Mouse (Mus musculus): ENCODE data around the gene Slc37a1. TPM values are rescaled to one million over a fixed set of nuclear protein-coding genes. Genes with fewer than 3 reads are reported as not detected.

The Slc37a1 gene
- polyA plus RNA-seq, 1 experiment from 2014 or later, result 2.4 TPM

DNA sequence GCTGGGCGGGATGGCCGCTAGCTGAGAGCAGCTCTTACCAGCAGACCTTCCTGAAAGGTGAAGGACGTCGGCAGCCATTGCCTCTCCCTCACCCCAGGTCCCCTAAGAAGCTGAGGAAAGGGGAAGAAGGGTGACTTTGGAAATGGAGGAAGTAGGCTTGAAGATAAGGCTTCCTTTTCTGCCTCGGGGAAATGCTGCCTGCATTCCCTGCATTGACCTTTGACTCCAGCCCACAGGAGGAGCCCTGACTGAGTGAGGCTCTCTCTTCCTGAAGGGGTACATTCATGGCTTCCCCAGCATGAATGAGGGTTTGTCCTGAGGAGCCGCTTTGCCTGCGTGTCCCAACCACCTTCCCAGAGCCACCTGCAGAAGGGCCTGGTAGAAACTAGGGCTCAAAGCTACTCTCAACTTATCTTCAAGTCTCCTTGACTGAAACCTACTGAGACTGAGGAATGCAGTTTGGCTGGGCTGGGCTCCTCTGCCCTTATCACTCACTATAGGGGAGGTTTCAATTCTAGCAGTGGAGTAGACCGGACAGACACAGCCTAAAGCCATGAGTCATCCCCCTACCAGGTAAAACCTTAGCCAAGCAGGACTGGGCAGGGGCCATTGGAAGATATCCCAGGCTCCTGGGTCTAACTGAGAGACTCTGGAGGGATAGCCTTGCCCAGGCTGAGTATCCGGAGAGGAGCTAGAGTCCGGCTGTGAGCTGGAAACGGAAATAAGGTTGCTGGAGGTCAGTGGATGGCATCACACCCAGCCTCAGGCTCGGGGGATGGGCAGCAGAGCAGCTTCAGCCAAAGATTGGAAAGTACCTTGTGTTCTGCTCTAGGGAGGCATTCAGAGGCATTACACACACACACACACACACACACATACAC, 18.5 kb downstream of the Slc37a1 start:
- ATAC-seq (ENCODE audit: low read depth), result peak; percentile 54
- Histone ChIP-seq H3K4me2 (ENCODE audit: low read depth, low read length) (peak overlapping the region; percentile 28), H3K9ac (ENCODE audit: low read depth, low read length) (no peak overlapping the region), H3K9me3 (replicated peaks; ENCODE audit: control insufficient read depth, low read length) (no peaks in the 10 kb centered on the region), H3K36me3 (ENCODE audit: control insufficient read depth, insufficient read depth) (no peaks in the 10 kb centered on the region), H3K27ac (ENCODE audit: low read length) (peak overlapping the region; percentile 21), H3K4me1 (ENCODE audit: control insufficient read depth, low read depth, low read length) (peaks cover 22% of the 10 kb centered on the region), H3K27me3 (ENCODE audit: control insufficient read depth, insufficient read depth, low read depth, low read length) (no peaks in the 10 kb centered on the region), H3K4me3 (ENCODE audit: low read depth, low read length) (no peak overlapping the region)
- WGBS (ENCODE audit: insufficient replicate concordance), result 28% methylated on average over 12 of the region's 12 CpGs

DNA sequence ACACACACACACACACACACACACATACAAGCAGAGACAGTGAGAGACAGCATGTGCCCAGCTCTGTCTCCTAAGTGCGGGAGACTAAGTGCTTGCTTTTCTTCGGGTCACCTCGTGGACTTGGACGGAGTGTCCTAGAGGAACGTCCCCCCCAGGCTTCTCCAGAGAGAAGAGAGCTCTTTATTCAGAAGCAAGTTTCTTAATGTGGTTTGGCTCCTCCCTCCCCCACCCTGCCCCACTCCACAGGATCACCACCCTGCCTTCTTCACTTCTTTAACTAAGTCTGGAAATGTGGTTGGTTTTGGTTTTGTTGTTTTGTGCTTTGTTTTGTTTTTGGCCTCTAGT, 19.2 kb downstream of the Slc37a1 start:
- Histone ChIP-seq H3K9me3 (replicated peaks; ENCODE audit: control insufficient read depth, low read length) (no peaks in the 10 kb centered on the region), H3K27ac (ENCODE audit: low read length) (no peak overlapping the region), H3K36me3 (ENCODE audit: control insufficient read depth, insufficient read depth) (no peaks in the 10 kb centered on the region), H3K4me3 (ENCODE audit: low read depth, low read length) (no peak overlapping the region), H3K4me1 (ENCODE audit: control insufficient read depth, low read depth, low read length) (peaks cover 22% of the 10 kb centered on the region), H3K4me2 (ENCODE audit: low read depth, low read length) (no peak overlapping the region), H3K27me3 (ENCODE audit: control insufficient read depth, insufficient read depth, low read depth, low read length) (no peaks in the 10 kb centered on the region), H3K9ac (ENCODE audit: low read depth, low read length) (no peak overlapping the region)
- ATAC-seq (ENCODE audit: low read depth), result no peak
- 43% methylated on average over 5 of the region's 5 CpGs for WGBS (ENCODE audit: insufficient replicate concordance)

DNA sequence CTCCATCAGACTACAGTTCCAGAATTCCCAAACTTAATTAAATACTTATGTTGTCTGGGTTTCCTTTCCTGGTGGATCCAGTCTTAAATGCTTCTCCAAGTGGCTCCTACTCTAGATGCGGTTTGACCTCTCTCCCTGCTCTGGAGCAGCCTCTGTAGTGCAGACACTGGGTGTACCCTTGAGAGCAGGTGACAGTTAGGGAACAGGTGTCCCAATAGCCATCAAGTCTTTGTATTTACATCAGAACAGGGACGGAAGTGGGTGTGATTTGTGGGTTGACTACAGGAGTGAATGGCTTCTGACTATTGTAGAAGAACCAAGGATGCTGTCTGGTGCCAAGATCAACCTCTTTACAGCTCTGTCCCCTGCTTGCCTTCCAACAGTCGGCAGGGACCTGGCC, 21.2 kb downstream of the Slc37a1 start:
- no peak overlapping the region for H3K4me2 ChIP-seq (ENCODE audit: low read depth, low read length)
- H3K9ac ChIP-seq (ENCODE audit: low read depth, low read length), result no peak overlapping the region
- no peak for ATAC-seq (ENCODE audit: low read depth)
- no peak overlapping the region for H3K4me3 ChIP-seq (ENCODE audit: low read depth, low read length)
- H3K36me3 ChIP-seq (ENCODE audit: control insufficient read depth, insufficient read depth), result no peaks in the 10 kb centered on the region
- 72% methylated on average over 3 of the region's 3 CpGs for WGBS (ENCODE audit: insufficient replicate concordance)
- no peaks in the 10 kb centered on the region for H3K27me3 ChIP-seq (ENCODE audit: control insufficient read depth, insufficient read depth, low read depth, low read length)
- H3K4me1 ChIP-seq (ENCODE audit: control insufficient read depth, low read depth, low read length), result peaks cover 22% of the 10 kb centered on the region
- H3K9me3 ChIP-seq (replicated peaks; ENCODE audit: control insufficient read depth, low read length), result no peaks in the 10 kb centered on the region
- no peak overlapping the region for H3K27ac ChIP-seq (ENCODE audit: low read length)

GRCm38 (mm10) chr17:31308291-31308816, 21.8 kb downstream of the Slc37a1 start:
- H3K4me1 ChIP-seq (ENCODE audit: control insufficient read depth, low read depth, low read length), result peaks cover 22% of the 10 kb centered on the region
- H3K27ac ChIP-seq (ENCODE audit: low read length), result no peak overlapping the region
- no peak for ATAC-seq (ENCODE audit: low read depth)
- no peak overlapping the region for H3K4me2 ChIP-seq (ENCODE audit: low read depth, low read length)
- 76% methylated on average over 7 of the region's 7 CpGs for WGBS (ENCODE audit: insufficient replicate concordance)
- H3K9me3 ChIP-seq (replicated peaks; ENCODE audit: control insufficient read depth, low read length), result no peaks in the 10 kb centered on the region
- no peak overlapping the region for H3K9ac ChIP-seq (ENCODE audit: low read depth, low read length)
- H3K27me3 ChIP-seq (ENCODE audit: control insufficient read depth, insufficient read depth, low read depth, low read length), result no peaks in the 10 kb centered on the region
- no peak overlapping the region for H3K4me3 ChIP-seq (ENCODE audit: low read depth, low read length)
- no peaks in the 10 kb centered on the region for H3K36me3 ChIP-seq (ENCODE audit: control insufficient read depth, insufficient read depth)

GRCm38 (mm10) chr17:31309281-31309793, 22.7 kb downstream of the Slc37a1 start:
- Histone ChIP-seq H3K9ac (ENCODE audit: low read depth, low read length) (no peak overlapping the region), H3K4me2 (ENCODE audit: low read depth, low read length) (no peak overlapping the region), H3K9me3 (replicated peaks; ENCODE audit: control insufficient read depth, low read length) (no peaks in the 10 kb centered on the region), H3K36me3 (ENCODE audit: control insufficient read depth, insufficient read depth) (no peaks in the 10 kb centered on the region), H3K4me3 (ENCODE audit: low read depth, low read length) (no peak overlapping the region), H3K4me1 (ENCODE audit: control insufficient read depth, low read depth, low read length) (peaks cover 22% of the 10 kb centered on the region), H3K27me3 (ENCODE audit: control insufficient read depth, insufficient read depth, low read depth, low read length) (no peaks in the 10 kb centered on the region), H3K27ac (ENCODE audit: low read length) (no peak overlapping the region)
- no peak for ATAC-seq (ENCODE audit: low read depth)
- 66% methylated on average over 6 of the region's 6 CpGs for WGBS (ENCODE audit: insufficient replicate concordance)

- Histone ChIP-seq H3K4me3 (ENCODE audit: low read depth, low read length) (no peak overlapping the region), H3K27me3 (ENCODE audit: control insufficient read depth, insufficient read depth, low read depth, low read length) (no peaks in the 10 kb centered on the region), H3K9ac (ENCODE audit: low read depth, low read length) (no peak overlapping the region), H3K36me3 (ENCODE audit: control insufficient read depth, insufficient read depth) (no peaks in the 10 kb centered on the region), H3K4me1 (ENCODE audit: control insufficient read depth, low read depth, low read length) (peaks cover 7% of the 10 kb centered on the region), H3K4me2 (ENCODE audit: low read depth, low read length) (no peak overlapping the region), H3K9me3 (replicated peaks; ENCODE audit: control insufficient read depth, low read length) (no peaks in the 10 kb centered on the region), H3K27ac (ENCODE audit: low read length) (no peak overlapping the region)
- ATAC-seq (ENCODE audit: low read depth), result no peak
- 72% methylated on average over 9 of the region's 9 CpGs for WGBS (ENCODE audit: insufficient replicate concordance)
These were observed 24.5 kb downstream of the Slc37a1 start for GRCm38 (mm10) chr17:31311047-31311446.

DNA sequence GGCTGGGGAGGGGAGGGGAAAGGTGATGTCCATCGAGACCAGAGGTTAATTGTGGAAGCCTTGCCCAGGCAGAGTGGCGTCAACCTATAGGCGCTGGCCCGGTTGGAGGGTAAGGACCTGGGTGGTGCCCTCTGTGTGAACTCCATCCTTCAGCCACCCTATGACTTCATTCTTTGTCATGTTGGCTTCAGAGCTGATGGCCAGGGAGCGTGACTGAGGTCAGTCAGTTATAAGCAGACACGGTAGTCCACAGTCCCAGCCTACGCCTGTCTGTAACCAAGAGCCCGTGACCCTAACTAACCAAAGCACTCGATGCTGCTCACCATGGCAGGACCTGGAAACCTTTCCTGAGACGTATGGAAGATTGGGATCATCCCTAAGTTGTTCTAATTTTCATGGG, 26.1 kb downstream of the Slc37a1 start:
- no peak overlapping the region for H3K9ac ChIP-seq (ENCODE audit: low read depth, low read length)
- no peaks in the 10 kb centered on the region for H3K4me1 ChIP-seq (ENCODE audit: control insufficient read depth, low read depth, low read length)
- no peak for ATAC-seq (ENCODE audit: low read depth)
- no peaks in the 10 kb centered on the region for H3K36me3 ChIP-seq (ENCODE audit: control insufficient read depth, insufficient read depth)
- no peaks in the 10 kb centered on the region for H3K9me3 ChIP-seq (replicated peaks; ENCODE audit: control insufficient read depth, low read length)
- H3K4me3 ChIP-seq (ENCODE audit: low read depth, low read length), result no peak overlapping the region
- no peak overlapping the region for H3K4me2 ChIP-seq (ENCODE audit: low read depth, low read length)
- no peak overlapping the region for H3K27ac ChIP-seq (ENCODE audit: low read length)
- 79% methylated on average over 10 of the region's 10 CpGs for WGBS (ENCODE audit: insufficient replicate concordance)
- H3K27me3 ChIP-seq (ENCODE audit: control insufficient read depth, insufficient read depth, low read depth, low read length), result no peaks in the 10 kb centered on the region

GRCm38 (mm10) chr17:31315046-31315792, 28.6 kb downstream of the Slc37a1 start:
- no peak overlapping the region for H3K9ac ChIP-seq (ENCODE audit: low read depth, low read length)
- H3K4me1 ChIP-seq (ENCODE audit: control insufficient read depth, low read depth, low read length), result no peaks in the 10 kb centered on the region; the same call in none of the 2 replicates
- H3K9me3 ChIP-seq (replicated peaks; ENCODE audit: control insufficient read depth, low read length), result no peaks in the 10 kb centered on the region
- H3K36me3 ChIP-seq (ENCODE audit: control insufficient read depth, insufficient read depth), result no peaks in the 10 kb centered on the region
- H3K27me3 ChIP-seq (ENCODE audit: control insufficient read depth, insufficient read depth, low read depth, low read length), result no peaks in the 10 kb centered on the region
- H3K27ac ChIP-seq (ENCODE audit: low read length), result no peak overlapping the region
- no peak overlapping the region for H3K4me3 ChIP-seq (ENCODE audit: low read depth, low read length)
- no peak for ATAC-seq (ENCODE audit: low read depth)
- WGBS (ENCODE audit: insufficient replicate concordance), result 57% methylated on average over 13 of the region's 13 CpGs
- H3K4me2 ChIP-seq (ENCODE audit: low read depth, low read length), result no peak overlapping the region

DNA sequence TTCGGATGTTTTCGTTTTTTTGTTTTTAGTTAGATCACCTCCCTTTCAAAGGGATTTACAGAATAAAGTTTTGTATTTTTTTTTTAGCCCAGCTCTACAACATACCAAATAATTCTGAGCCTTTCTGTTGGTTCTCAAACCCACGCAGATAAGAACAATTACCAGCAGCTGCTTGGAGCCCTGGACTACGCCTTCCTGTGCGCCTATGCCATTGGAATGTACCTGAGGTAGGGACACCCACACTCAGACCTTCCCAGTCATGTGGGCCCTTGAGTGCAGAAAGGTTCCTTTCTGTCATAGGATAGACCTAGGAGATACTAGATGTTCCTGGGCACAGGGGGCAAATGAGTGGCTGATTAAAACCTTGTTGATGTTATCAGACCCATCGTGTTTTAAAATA, 29.4 kb downstream of the Slc37a1 start:
- no peak for ATAC-seq (ENCODE audit: low read depth)
- Histone ChIP-seq H3K27ac (ENCODE audit: low read length) (no peak overlapping the region), H3K9ac (ENCODE audit: low read depth, low read length) (no peak overlapping the region), H3K9me3 (replicated peaks; ENCODE audit: control insufficient read depth, low read length) (no peaks in the 10 kb centered on the region), H3K36me3 (ENCODE audit: control insufficient read depth, insufficient read depth) (no peaks in the 10 kb centered on the region), H3K4me3 (ENCODE audit: low read depth, low read length) (no peak overlapping the region), H3K27me3 (ENCODE audit: control insufficient read depth, insufficient read depth, low read depth, low read length) (no peaks in the 10 kb centered on the region), H3K4me1 (ENCODE audit: control insufficient read depth, low read depth, low read length) (no peaks in the 10 kb centered on the region; the same call in none of the 2 replicates), H3K4me2 (ENCODE audit: low read depth, low read length) (no peak overlapping the region)
- WGBS (ENCODE audit: insufficient replicate concordance), result 63% methylated on average over 6 of the region's 6 CpGs
